Mouse (Mus musculus): ENCODE measurements around the gene Ccdc12. TPM values are rescaled to one million over a fixed set of nuclear protein-coding genes. Genes with fewer than 3 reads are reported as not detected.

The Ccdc12 gene
- polyA plus RNA-seq, 1 experiment from 2014 or later, result 138 TPM

DNA sequence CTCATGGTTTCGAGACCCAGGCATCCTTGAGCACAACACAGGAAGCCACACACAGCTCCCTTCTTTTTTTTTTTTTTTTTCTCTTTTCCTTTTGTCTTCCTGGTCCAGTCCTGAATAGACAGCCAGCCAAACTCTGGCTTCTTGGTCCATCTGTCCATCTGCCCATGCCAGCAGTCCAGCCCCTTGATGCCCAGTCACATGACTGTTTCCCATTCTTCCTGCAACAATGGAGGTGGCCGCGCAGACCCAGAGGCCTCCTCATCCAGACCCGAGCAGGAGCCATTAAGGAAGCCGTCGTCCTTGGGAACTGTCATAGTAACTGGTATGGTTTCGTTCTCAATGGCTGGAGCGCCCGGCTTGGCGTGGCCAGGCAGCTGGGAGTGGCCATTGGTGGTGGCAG lies 65.8 kb downstream of the Ccdc12 start:
- Histone ChIP-seq H3K4me1 (ENCODE audit: control insufficient read depth, insufficient read depth, low read length) (0 out of 2 replicates have a peak, but pooled peaks cover 2% of the 10 kb centered on the region), H3K27me3 (ENCODE audit: control insufficient read depth, insufficient read depth, low read length) (0 out of 2 replicates have a peak, but pooled peaks cover 5% of the 10 kb centered on the region), H3K36me3 (ENCODE audit: control insufficient read depth, insufficient read depth, low read length) (no peaks in the 10 kb centered on the region; the same call in 1 of the 2 replicates), H3K4me3 (ENCODE audit: low read depth, low read length) (no peak overlapping the region), H3K9ac (replicated peaks; ENCODE audit: low read depth, low read length) (no peak overlapping the region), H3K4me2 (replicated peaks; ENCODE audit: low read depth, low read length) (no peak overlapping the region), H3K9me3 (ENCODE audit: control insufficient read depth, low read depth, low read length) (no peaks in the 10 kb centered on the region), H3K27ac (ENCODE audit: low read length) (no peak overlapping the region)
- WGBS, result 84% methylated on average over 10 of the region's 10 CpGs
- ATAC-seq (ENCODE audit: insufficient number of reproducible peaks, insufficient read depth, low FRiP score, low read depth), result no peak

DNA sequence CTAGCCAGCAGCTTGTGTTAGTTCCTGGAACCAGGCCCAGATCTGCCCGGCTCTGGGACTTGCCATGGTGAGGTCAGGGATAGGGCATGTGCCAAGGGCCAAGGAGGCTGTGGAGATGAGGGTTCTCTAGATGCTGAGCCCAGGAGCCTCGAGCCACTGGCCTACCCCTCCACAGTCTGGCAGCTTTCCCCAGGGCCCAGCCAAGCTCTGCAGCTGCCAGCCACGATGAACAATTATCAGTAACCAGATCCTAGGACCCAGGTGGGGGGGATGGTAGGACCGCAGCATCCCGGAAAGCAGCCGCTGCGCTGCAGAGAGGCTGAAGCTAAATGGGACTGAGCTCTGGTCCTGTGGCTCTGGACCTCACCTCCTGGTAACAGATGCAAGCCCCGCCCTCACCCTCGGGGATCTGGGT lies 69.4 kb downstream of the Ccdc12 start:
- Histone ChIP-seq H3K27ac (ENCODE audit: low read length) (no peak overlapping the region), H3K4me3 (ENCODE audit: low read depth, low read length) (no peak overlapping the region), H3K4me2 (replicated peaks; ENCODE audit: low read depth, low read length) (no peak overlapping the region), H3K9ac (replicated peaks; ENCODE audit: low read depth, low read length) (no peak overlapping the region), H3K9me3 (ENCODE audit: control insufficient read depth, low read depth, low read length) (no peaks in the 10 kb centered on the region), H3K4me1 (ENCODE audit: control insufficient read depth, insufficient read depth, low read length) (0 out of 2 replicates have a peak, but pooled peaks cover 4% of the 10 kb centered on the region), H3K36me3 (ENCODE audit: control insufficient read depth, insufficient read depth, low read length) (no peaks in the 10 kb centered on the region; the same call in 1 of the 2 replicates), H3K27me3 (ENCODE audit: control insufficient read depth, insufficient read depth, low read length) (0 out of 2 replicates have a peak, but pooled peaks cover 9% of the 10 kb centered on the region)
- 18% methylated on average over 9 of the region's 9 CpGs for WGBS
- 0 out of 2 replicates have a peak, but pooled peaks have one; percentile 20 for ATAC-seq (ENCODE audit: insufficient number of reproducible peaks, insufficient read depth, low FRiP score, low read depth)

DNA sequence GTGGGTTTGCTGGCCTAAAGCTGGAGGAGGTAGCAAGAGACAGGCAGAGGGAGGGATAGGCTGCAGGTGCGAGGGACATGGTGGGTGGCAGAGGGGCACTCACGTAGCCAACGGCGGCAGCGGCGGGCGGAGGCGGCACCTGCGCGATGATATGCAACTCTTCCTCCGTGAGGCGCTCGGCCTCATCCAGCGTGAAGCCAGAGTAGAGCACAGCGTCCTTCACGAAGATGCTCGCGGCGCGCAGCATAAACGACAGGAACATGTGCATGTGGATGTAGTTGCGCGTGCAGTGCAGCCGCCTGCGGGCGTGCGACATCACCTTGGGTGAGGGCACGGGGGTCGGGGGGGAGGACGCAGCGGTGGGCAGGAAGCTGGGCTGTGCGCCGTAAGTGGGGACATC lies 70.6 kb downstream of the Ccdc12 start:
- WGBS, result 28% methylated on average over 33 of the region's 33 CpGs
- H3K4me3 ChIP-seq (ENCODE audit: low read depth, low read length), result no peak overlapping the region
- H3K9me3 ChIP-seq (ENCODE audit: control insufficient read depth, low read depth, low read length), result no peaks in the 10 kb centered on the region
- 0 out of 2 replicates have a peak, but pooled peaks cover 4% of the 10 kb centered on the region for H3K4me1 ChIP-seq (ENCODE audit: control insufficient read depth, insufficient read depth, low read length)
- H3K4me2 ChIP-seq (replicated peaks; ENCODE audit: low read depth, low read length), result peak overlapping the region; percentile 26; the same call in 1 of the 2 replicates
- H3K27ac ChIP-seq (ENCODE audit: low read length), result no peak overlapping the region
- no peaks in the 10 kb centered on the region; the same call in 1 of the 2 replicates for H3K36me3 ChIP-seq (ENCODE audit: control insufficient read depth, insufficient read depth, low read length)
- 0 out of 2 replicates have a peak, but pooled peaks cover 9% of the 10 kb centered on the region for H3K27me3 ChIP-seq (ENCODE audit: control insufficient read depth, insufficient read depth, low read length)
- no peak for ATAC-seq (ENCODE audit: insufficient number of reproducible peaks, insufficient read depth, low FRiP score, low read depth)
- H3K9ac ChIP-seq (replicated peaks; ENCODE audit: low read depth, low read length), result no peak overlapping the region

DNA sequence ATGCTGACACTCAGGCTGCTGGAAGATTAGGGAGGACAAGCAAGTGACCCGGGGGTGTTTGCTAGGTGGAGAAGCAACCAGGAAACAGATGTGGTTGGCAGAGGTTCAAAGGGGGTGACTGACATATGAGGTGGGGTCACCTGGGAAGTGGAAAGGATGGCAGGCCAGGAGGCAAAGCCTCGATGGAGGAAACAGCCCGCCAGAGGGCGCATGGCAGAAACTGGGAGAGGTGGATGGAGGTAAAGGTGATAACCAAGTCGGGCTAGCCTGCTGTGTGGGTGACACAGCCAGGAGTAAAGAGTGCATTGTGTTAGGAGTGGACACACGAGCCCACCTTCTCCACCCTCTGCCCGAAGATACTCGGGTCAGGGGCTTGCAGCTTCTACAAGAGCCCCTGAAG lies 73.5 kb downstream of the Ccdc12 start:
- peaks cover 18% of the 10 kb centered on the region for H3K4me1 ChIP-seq (ENCODE audit: control insufficient read depth, insufficient read depth, low read length)
- WGBS, result 15% methylated on average over 8 of the region's 8 CpGs
- ATAC-seq (ENCODE audit: insufficient number of reproducible peaks, insufficient read depth, low FRiP score, low read depth), result no peak
- no peak overlapping the region for H3K9ac ChIP-seq (replicated peaks; ENCODE audit: low read depth, low read length)
- no peaks in the 10 kb centered on the region for H3K9me3 ChIP-seq (ENCODE audit: control insufficient read depth, low read depth, low read length)
- H3K27ac ChIP-seq (ENCODE audit: low read length), result no peak overlapping the region
- H3K27me3 ChIP-seq (ENCODE audit: control insufficient read depth, insufficient read depth, low read length), result 0 out of 2 replicates have a peak, but pooled peaks cover 9% of the 10 kb centered on the region
- no peak overlapping the region for H3K4me3 ChIP-seq (ENCODE audit: low read depth, low read length)
- no peak overlapping the region for H3K4me2 ChIP-seq (replicated peaks; ENCODE audit: low read depth, low read length)
- no peaks in the 10 kb centered on the region; the same call in 1 of the 2 replicates for H3K36me3 ChIP-seq (ENCODE audit: control insufficient read depth, insufficient read depth, low read length)

DNA sequence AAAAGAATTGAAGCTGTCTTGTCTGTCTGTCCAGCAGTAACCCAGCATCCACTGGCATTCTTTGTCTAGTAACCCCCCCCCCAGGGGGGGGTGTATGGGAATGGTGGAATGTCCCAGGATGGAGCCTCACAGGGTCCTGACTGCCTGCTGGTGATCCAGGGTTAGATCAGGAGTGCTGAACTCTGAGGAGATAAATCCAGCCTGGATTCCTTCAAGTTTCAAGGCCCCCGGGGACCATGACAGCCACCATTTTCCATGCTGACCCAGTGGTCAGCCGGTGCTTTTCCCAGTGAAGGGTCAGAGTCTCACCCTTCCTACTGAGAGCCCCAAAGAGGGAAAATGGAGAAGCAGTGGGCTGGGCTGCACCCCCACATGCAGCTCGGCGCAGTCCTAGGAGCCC lies 75.6 kb downstream of the Ccdc12 start:
- ATAC-seq (ENCODE audit: insufficient number of reproducible peaks, insufficient read depth, low FRiP score, low read depth), result no peak
- no peak overlapping the region for H3K4me3 ChIP-seq (ENCODE audit: low read depth, low read length)
- no peak overlapping the region for H3K27ac ChIP-seq (ENCODE audit: low read length)
- peaks cover 22% of the 10 kb centered on the region for H3K4me1 ChIP-seq (ENCODE audit: control insufficient read depth, insufficient read depth, low read length)
- no peaks in the 10 kb centered on the region for H3K9me3 ChIP-seq (ENCODE audit: control insufficient read depth, low read depth, low read length)
- H3K9ac ChIP-seq (replicated peaks; ENCODE audit: low read depth, low read length), result no peak overlapping the region
- 51% methylated on average over 4 of the region's 4 CpGs for WGBS
- no peak overlapping the region for H3K4me2 ChIP-seq (replicated peaks; ENCODE audit: low read depth, low read length)
- H3K27me3 ChIP-seq (ENCODE audit: control insufficient read depth, insufficient read depth, low read length), result 0 out of 2 replicates have a peak, but pooled peaks cover 6% of the 10 kb centered on the region
- H3K36me3 ChIP-seq (ENCODE audit: control insufficient read depth, insufficient read depth, low read length), result no peaks in the 10 kb centered on the region; the same call in 1 of the 2 replicates

DNA sequence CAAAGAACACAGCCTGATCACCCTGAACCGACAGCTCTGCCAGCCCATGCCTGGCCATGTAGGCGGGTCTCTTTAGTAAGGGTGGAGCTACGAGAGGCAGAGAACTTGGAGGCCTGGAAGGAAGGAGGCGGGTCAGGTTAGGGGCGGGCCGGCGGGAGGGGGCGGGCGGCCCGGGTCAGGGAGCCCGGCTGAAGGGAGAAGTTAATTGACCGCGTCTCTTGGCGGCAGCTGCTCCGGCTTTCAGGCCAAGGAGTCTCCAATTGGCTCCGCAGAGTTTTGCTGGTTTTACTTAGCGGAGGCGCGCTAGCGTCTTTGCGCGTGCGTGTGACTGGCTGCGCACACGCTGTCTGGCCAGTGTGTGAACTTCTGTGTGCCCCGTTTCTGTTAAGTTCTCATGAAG lies 76.3 kb downstream of the Ccdc12 start:
- 1% methylated on average over 26 of the region's 26 CpGs for WGBS
- H3K4me1 ChIP-seq (ENCODE audit: control insufficient read depth, insufficient read depth, low read length), result peaks cover 18% of the 10 kb centered on the region
- peak; percentile 91 for ATAC-seq (ENCODE audit: insufficient number of reproducible peaks, insufficient read depth, low FRiP score, low read depth)
- peak overlapping the region; percentile 48; the same call in 1 of the 2 replicates for H3K27ac ChIP-seq (ENCODE audit: low read length)
- no peaks in the 10 kb centered on the region for H3K9me3 ChIP-seq (ENCODE audit: control insufficient read depth, low read depth, low read length)
- H3K4me2 ChIP-seq (replicated peaks; ENCODE audit: low read depth, low read length), result peak overlapping the region; percentile 50
- H3K4me3 ChIP-seq (ENCODE audit: low read depth, low read length), result peak overlapping the region; percentile 20
- no peaks in the 10 kb centered on the region for H3K27me3 ChIP-seq (ENCODE audit: control insufficient read depth, insufficient read depth, low read length)
- H3K36me3 ChIP-seq (ENCODE audit: control insufficient read depth, insufficient read depth, low read length), result no peaks in the 10 kb centered on the region; the same call in 1 of the 2 replicates
- no peak overlapping the region; the same call in 1 of the 2 replicates for H3K9ac ChIP-seq (replicated peaks; ENCODE audit: low read depth, low read length)

DNA sequence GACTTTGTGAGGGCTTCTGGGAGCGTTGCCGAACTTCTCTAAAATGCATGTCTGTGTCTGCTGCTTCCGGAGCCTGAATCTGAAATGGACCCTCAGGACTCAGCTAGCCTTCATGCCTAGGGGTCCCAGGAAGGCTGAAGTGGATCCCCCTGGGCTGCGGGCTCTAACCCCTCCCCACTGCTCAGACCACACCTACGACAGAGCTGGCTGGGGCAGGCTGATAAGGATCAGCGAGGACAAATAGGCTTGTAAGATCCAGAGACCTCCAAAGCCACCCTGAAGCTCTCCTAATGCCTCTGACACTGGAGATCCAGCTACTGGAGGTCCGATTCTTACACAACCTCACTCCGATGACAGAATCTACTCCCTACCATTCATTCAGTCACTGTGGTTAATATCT lies 76.8 kb downstream of the Ccdc12 start:
- peaks cover 18% of the 10 kb centered on the region for H3K4me1 ChIP-seq (ENCODE audit: control insufficient read depth, insufficient read depth, low read length)
- H3K9me3 ChIP-seq (ENCODE audit: control insufficient read depth, low read depth, low read length), result no peaks in the 10 kb centered on the region
- ATAC-seq (ENCODE audit: insufficient number of reproducible peaks, insufficient read depth, low FRiP score, low read depth), result 0 out of 2 replicates have a peak, but pooled peaks have one; percentile 15
- no peaks in the 10 kb centered on the region for H3K27me3 ChIP-seq (ENCODE audit: control insufficient read depth, insufficient read depth, low read length)
- WGBS, result 7% methylated on average over 8 of the region's 8 CpGs
- H3K9ac ChIP-seq (replicated peaks; ENCODE audit: low read depth, low read length), result no peak overlapping the region
- H3K36me3 ChIP-seq (ENCODE audit: control insufficient read depth, insufficient read depth, low read length), result no peaks in the 10 kb centered on the region; the same call in 1 of the 2 replicates
- peak overlapping the region; percentile 20 for H3K4me3 ChIP-seq (ENCODE audit: low read depth, low read length)
- peak overlapping the region; percentile 50 for H3K4me2 ChIP-seq (replicated peaks; ENCODE audit: low read depth, low read length)
- peak overlapping the region; percentile 48; the same call in 1 of the 2 replicates for H3K27ac ChIP-seq (ENCODE audit: low read length)

DNA sequence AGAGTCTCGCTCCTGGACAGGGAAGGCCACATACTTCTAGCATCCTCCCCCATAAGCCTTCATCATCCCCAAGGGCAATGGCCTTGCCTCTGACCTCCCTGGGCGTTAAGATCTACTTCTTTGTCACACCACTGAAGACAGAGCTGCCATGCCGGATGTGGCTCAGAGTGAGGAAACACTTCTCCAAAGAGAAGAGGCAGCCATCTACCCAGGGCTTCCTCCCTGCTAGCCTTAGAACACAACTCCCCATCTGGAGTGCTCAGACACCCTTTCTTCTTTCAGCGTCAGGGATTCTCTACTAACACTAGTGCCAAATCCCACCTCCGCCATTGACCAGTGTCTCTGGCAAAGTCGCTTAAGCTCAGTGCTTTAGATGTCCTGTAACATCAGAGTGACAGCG lies 77.9 kb downstream of the Ccdc12 start:
- H3K9ac ChIP-seq (replicated peaks; ENCODE audit: low read depth, low read length), result no peak overlapping the region
- no peak overlapping the region for H3K4me2 ChIP-seq (replicated peaks; ENCODE audit: low read depth, low read length)
- WGBS, result 78% methylated on average over 7 of the region's 7 CpGs
- H3K9me3 ChIP-seq (ENCODE audit: control insufficient read depth, low read depth, low read length), result no peaks in the 10 kb centered on the region
- H3K4me1 ChIP-seq (ENCODE audit: control insufficient read depth, insufficient read depth, low read length), result peaks cover 18% of the 10 kb centered on the region
- H3K4me3 ChIP-seq (ENCODE audit: low read depth, low read length), result no peak overlapping the region
- H3K36me3 ChIP-seq (ENCODE audit: control insufficient read depth, insufficient read depth, low read length), result no peaks in the 10 kb centered on the region; the same call in 1 of the 2 replicates
- no peaks in the 10 kb centered on the region for H3K27me3 ChIP-seq (ENCODE audit: control insufficient read depth, insufficient read depth, low read length)
- no peak for ATAC-seq (ENCODE audit: insufficient number of reproducible peaks, insufficient read depth, low FRiP score, low read depth)
- H3K27ac ChIP-seq (ENCODE audit: low read length), result no peak overlapping the region

DNA sequence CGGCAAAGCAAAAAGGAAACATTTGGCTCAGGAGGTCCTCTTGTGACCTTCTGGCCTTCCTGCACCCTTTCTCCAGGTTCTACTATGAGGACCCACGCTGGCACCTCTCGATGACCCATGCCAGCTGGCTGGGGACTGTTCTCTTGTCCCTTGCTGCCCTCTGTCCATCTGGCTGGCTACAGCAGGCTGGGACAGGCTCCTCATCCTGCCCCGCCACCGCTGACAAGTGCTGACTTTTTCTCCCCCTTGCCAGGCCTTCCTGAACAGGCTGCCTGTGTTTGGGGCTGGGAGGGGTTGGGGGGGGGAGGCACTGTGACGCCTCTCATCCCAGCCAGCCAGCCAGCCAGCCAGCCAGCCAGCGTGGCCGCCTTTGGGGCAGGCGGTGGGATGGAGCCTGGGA lies 80.1 kb downstream of the Ccdc12 start:
- no peak overlapping the region for H3K4me2 ChIP-seq (replicated peaks; ENCODE audit: low read depth, low read length)
- H3K27me3 ChIP-seq (ENCODE audit: control insufficient read depth, insufficient read depth, low read length), result no peaks in the 10 kb centered on the region
- ATAC-seq (ENCODE audit: insufficient number of reproducible peaks, insufficient read depth, low FRiP score, low read depth), result no peak
- H3K4me3 ChIP-seq (ENCODE audit: low read depth, low read length), result no peak overlapping the region
- no peak overlapping the region for H3K27ac ChIP-seq (ENCODE audit: low read length)
- no peak overlapping the region for H3K9ac ChIP-seq (replicated peaks; ENCODE audit: low read depth, low read length)
- peaks cover 18% of the 10 kb centered on the region for H3K4me1 ChIP-seq (ENCODE audit: control insufficient read depth, insufficient read depth, low read length)
- no peaks in the 10 kb centered on the region for H3K36me3 ChIP-seq (ENCODE audit: control insufficient read depth, insufficient read depth, low read length)
- no peaks in the 10 kb centered on the region for H3K9me3 ChIP-seq (ENCODE audit: control insufficient read depth, low read depth, low read length)
- 47% methylated on average over 9 of the region's 9 CpGs for WGBS
